Mouse (Mus musculus) testis, adult 2 months (tissue): Measurements from ENCODE around the gene Tmem45a2. TPM values are rescaled to one million over a fixed set of nuclear protein-coding genes. Genes with fewer than 3 reads are reported as not detected.

Experiments
- H3K27ac ChIP-seq: fragments of 200-500 bp; 2 replicates; pipeline ENCODE4 v1.5.1; 2012; ENCODE audit warnings: low read depth, low read length; ENCODE audit not compliant: control insufficient read depth, insufficient read depth
- H3K27me3 ChIP-seq: fragments of 200-500 bp; 2 replicates; pipeline ENCODE4 v1.6.1; 2012; ENCODE audit warnings: mild to moderate bottlenecking, low read length, moderate library complexity; ENCODE audit not compliant: control insufficient read depth, insufficient read depth
- H3K36me3 ChIP-seq: fragments of 200-500 bp; 2 replicates; pipeline ENCODE4 v1.6.1; 2012; ENCODE audit warnings: mild to moderate bottlenecking, low read length; ENCODE audit not compliant: control insufficient read depth, insufficient read depth
- H3K4me1 ChIP-seq: fragments of 200-500 bp; 2 replicates; pipeline ENCODE4 v1.6.1; 2012; ENCODE audit warnings: low read length; ENCODE audit not compliant: control insufficient read depth, insufficient read depth
- H3K4me3 ChIP-seq: fragments of 200-500 bp; 2 replicates; pipeline ENCODE4 v1.5.1; 2012; ENCODE audit warnings: low read depth, mild to moderate bottlenecking, low read length, moderate library complexity, mixed read lengths; ENCODE audit not compliant: control insufficient read depth
- CTCF ChIP-seq: fragments of 200-500 bp; IDR thresholded peaks from 2 replicates; pipeline ENCODE4 v1.5.1; 2012; ENCODE audit warnings: low read depth, mild to moderate bottlenecking, inconsistent platforms, low read length, moderate library complexity; ENCODE audit not compliant: control insufficient read depth, insufficient read depth, insufficient replicate concordance
- POLR2A ChIP-seq: fragments of 200-500 bp; IDR thresholded peaks from 2 replicates; pipeline ENCODE4 v1.6.1; 2012; ENCODE audit warnings: low read depth, mild to moderate bottlenecking, inconsistent platforms, low read length, moderate library complexity; ENCODE audit not compliant: control insufficient read depth
- polyA plus RNA-seq: library from polyadenylated mRNA; depleted of rRNA; stranded (reverse); fragments of >200 nt; gene quantifications from 2 replicates; pipeline ENCODE4 v1.2.3, GENCODE M21; 2012; rRNA removed

Gene Tmem45a2
- 1.2 and 1.7 TPM in 2 replicates for polyA plus RNA-seq

GRCm38 (mm10) chr16:57071132-57071639, at the start of gene Tmem45a2:
Gene Tmem45a2 (minus strand): TSS chr16:57071372.
- Histone ChIP-seq H3K27me3 (no peaks in the 10 kb centered on the region), H3K27ac (no peak within 1 kb of the TSS), H3K36me3 (no peaks in the 10 kb centered on the region), H3K4me3 (no peak within 1 kb of the TSS), H3K4me1 (no peaks in the 10 kb centered on the region)
- no peak for TF ChIP-seq CTCF
- TF ChIP-seq POLR2A: no peak

- H3K4me3 ChIP-seq: no peak overlapping the region
- H3K4me1 ChIP-seq: no peaks in the 10 kb centered on the region
- H3K27ac ChIP-seq: no peak overlapping the region
- TF ChIP-seq POLR2A (no peak), CTCF (no peak)
- H3K36me3 ChIP-seq: no peaks in the 10 kb centered on the region
- no peaks in the 10 kb centered on the region for H3K27me3 ChIP-seq
These were observed 46.4 kb upstream of the Tmem45a2 start for GRCm38 (mm10) chr16:57117562-57117961.

- H3K27me3 ChIP-seq: no peaks in the 10 kb centered on the region
- no peak for TF ChIP-seq CTCF
- TF ChIP-seq POLR2A: no peak
- no peak overlapping the region for H3K4me3 ChIP-seq
- no peak overlapping the region for H3K27ac ChIP-seq
- no peaks in the 10 kb centered on the region for H3K36me3 ChIP-seq
- no peaks in the 10 kb centered on the region for H3K4me1 ChIP-seq
These were observed 44.9 kb upstream of the Tmem45a2 start for GRCm38 (mm10) chr16:57116066-57116465.

- no peak for TF ChIP-seq CTCF
- no peak for TF ChIP-seq POLR2A
These were observed 35.2 kb upstream of the Tmem45a2 start for GRCm38 (mm10) chr16:57106185-57106960.

GRCm38 (mm10) chr16:57101174-57101573, 30.0 kb upstream of the Tmem45a2 start:
- H3K36me3 ChIP-seq: no peaks in the 10 kb centered on the region
- no peak for TF ChIP-seq CTCF
- TF ChIP-seq POLR2A: no peak
- no peaks in the 10 kb centered on the region for H3K27me3 ChIP-seq

More at GRCm38 (mm10) chr16:57106185-57106960, 35.2 kb upstream of the Tmem45a2 start:
- Histone ChIP-seq H3K27me3 (no peaks in the 10 kb centered on the region), H3K27ac (no peak overlapping the region), H3K36me3 (no peaks in the 10 kb centered on the region), H3K4me3 (no peak overlapping the region), H3K4me1 (no peaks in the 10 kb centered on the region)

GRCm38 (mm10) chr16:57099572-57100237, 28.5 kb upstream of the Tmem45a2 start:
- H3K27ac ChIP-seq: no peak overlapping the region
- H3K4me3 ChIP-seq: no peak overlapping the region
- no peaks in the 10 kb centered on the region for H3K27me3 ChIP-seq
- no peak for TF ChIP-seq CTCF
- no peak for TF ChIP-seq POLR2A
- H3K4me1 ChIP-seq: no peaks in the 10 kb centered on the region
- H3K36me3 ChIP-seq: no peaks in the 10 kb centered on the region

More at GRCm38 (mm10) chr16:57101174-57101573, 30.0 kb upstream of the Tmem45a2 start:
- Histone ChIP-seq H3K4me3 (no peak overlapping the region), H3K4me1 (no peaks in the 10 kb centered on the region), H3K27ac (no peak overlapping the region)

- Histone ChIP-seq H3K36me3 (no peaks in the 10 kb centered on the region), H3K4me3 (no peak overlapping the region), H3K4me1 (no peaks in the 10 kb centered on the region), H3K27me3 (no peaks in the 10 kb centered on the region), H3K27ac (no peak overlapping the region)
- TF ChIP-seq CTCF: no peak
- TF ChIP-seq POLR2A: no peak
These were observed 27.4 kb upstream of the Tmem45a2 start for GRCm38 (mm10) chr16:57098468-57099144.
